Mouse (Mus musculus) cerebellum, adult 2 months (tissue): Measurements from ENCODE around the gene Nrxn3. TPM values are rescaled to one million over a fixed set of nuclear protein-coding genes. Genes with fewer than 3 reads are reported as not detected.

Experiments
- DNase-seq, 2 experiments: peaks; one replicate each; pipeline ENCODE4 v3.0.0; 2021
- H3K27ac ChIP-seq: fragments of 200-500 bp; 2 replicates; pipeline ENCODE4 v1.5.1; 2012; ENCODE audit warnings: low read length, control low read depth, inconsistent platforms; ENCODE audit not compliant: insufficient read depth
- H3K27me3 ChIP-seq: fragments of 200-500 bp; 2 replicates; pipeline ENCODE4 v1.6.1; 2012; ENCODE audit warnings: inconsistent platforms, mild to moderate bottlenecking, low read length, moderate library complexity; ENCODE audit not compliant: control insufficient read depth, insufficient read depth
- H3K4me1 ChIP-seq: fragments of 200-500 bp; 2 replicates; pipeline ENCODE4 v1.6.1; 2011; ENCODE audit warnings: low read length; ENCODE audit not compliant: control insufficient read depth, insufficient read depth
- H3K4me3 ChIP-seq: fragments of 200-500 bp; replicated peaks from 2 replicates; pipeline ENCODE3; 2011; ENCODE audit warnings: mild to moderate bottlenecking, low read depth, low read length, control low read depth; ENCODE audit not compliant: insufficient read depth
- CTCF ChIP-seq: fragments of 200-500 bp; IDR thresholded peaks from 2 replicates; pipeline ENCODE4 v1.5.1; 2011; ENCODE audit warnings: low read depth, mild to moderate bottlenecking, control low read depth, low read length, moderate library complexity, borderline replicate concordance; ENCODE audit not compliant: insufficient read depth
- POLR2A ChIP-seq: fragments of 200-500 bp; IDR thresholded peaks from 2 replicates; pipeline ENCODE4 v1.6.1; 2011; ENCODE audit warnings: low read length, control low read depth, borderline replicate concordance; ENCODE audit not compliant: insufficient read depth
- WGBS: fragments of 180-500 bp; shearing (Covaris S2); methylation state at CpG from one replicate; pipeline ENCODE4 v1.1.7; 2018; 5-methylcytosine and 5-hydroxymethylcytosine counted together
- polyA plus RNA-seq: library from polyadenylated mRNA; depleted of rRNA; stranded (reverse); fragments of >200 nt; gene quantifications from 2 replicates; pipeline ENCODE4 v1.2.3, GENCODE M21; 2012

Gene Nrxn3
- polyA plus RNA-seq, 1 experiment, result 101 TPM

GRCm38 (mm10) chr12:89953649-89954048 is 1231.0 kb downstream of the Nrxn3 start:
- no peak for DNase-seq
- TF ChIP-seq POLR2A (no peak), CTCF (no peak)
- 68% methylated on average over 3 of the region's 3 CpGs for WGBS
- Histone ChIP-seq H3K4me3 (no peak overlapping the region), H3K4me1 (peaks cover 26% of the 10 kb centered on the region; the same call in 1 of the 2 replicates), H3K27me3 (no peaks in the 10 kb centered on the region), H3K27ac (no peak overlapping the region)

DNA sequence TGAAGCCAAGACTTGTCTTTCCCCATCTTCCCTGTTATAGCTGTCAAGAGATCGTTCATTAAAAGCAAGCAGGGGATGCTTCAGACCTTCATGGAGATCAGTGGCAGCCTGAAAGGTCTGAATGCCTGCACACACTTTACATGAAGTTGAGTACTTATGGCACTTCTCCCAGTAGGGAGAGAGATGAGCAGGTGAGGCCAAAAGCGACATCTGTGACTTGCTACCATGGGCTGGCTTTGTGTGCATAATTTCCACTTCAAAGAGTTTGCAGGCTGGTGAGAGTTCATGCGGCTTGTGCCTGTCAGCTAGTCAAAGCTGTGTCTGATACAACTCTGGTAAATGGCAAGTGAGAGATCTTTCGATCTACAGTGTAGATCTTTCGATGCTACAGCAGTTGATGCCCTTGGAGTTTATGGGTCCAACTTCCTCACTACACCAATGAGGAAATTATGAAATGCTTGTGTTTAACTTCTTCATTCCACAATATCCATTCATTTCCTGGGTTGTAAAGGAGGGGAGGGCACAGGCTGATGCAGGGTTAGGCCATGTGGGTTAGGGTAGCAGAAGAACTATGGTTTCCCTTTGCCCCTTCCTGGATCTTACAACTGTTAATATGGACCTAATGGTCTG is 1231.9 kb downstream of the Nrxn3 start:
- Histone ChIP-seq H3K4me1 (peaks cover 26% of the 10 kb centered on the region; the same call in 1 of the 2 replicates), H3K4me3 (no peak overlapping the region), H3K27me3 (no peaks in the 10 kb centered on the region), H3K27ac (peak overlapping the region; percentile 42; the same call in 1 of the 2 replicates)
- 10% methylated on average over 5 of the region's 5 CpGs for WGBS
- no peak for TF ChIP-seq POLR2A
- TF ChIP-seq CTCF, result no peak
- DNase-seq, result peak; percentile 77 to 92

DNA sequence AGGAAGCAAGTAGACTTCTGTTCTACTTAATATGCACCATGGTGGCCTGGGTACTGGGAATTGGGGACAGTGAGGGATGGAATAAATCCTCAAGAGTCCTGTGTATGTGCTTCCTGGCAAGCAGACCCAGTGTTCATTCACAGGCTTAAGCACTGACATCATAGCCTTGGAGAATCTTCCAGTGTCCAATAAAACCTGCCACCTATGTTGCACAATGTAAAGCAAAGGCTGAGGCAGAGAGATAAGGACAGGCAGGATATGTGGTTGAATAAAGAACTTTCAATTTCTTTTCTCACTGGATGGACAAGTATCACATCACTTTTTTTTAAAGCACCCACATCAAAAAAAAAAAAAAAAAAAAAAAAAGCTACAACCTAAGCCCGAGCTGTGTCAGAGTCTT is 1240.4 kb downstream of the Nrxn3 start:
- Histone ChIP-seq H3K4me3 (no peak overlapping the region), H3K27ac (no peak overlapping the region), H3K4me1 (no peaks in the 10 kb centered on the region; the same call in 1 of the 2 replicates), H3K27me3 (no peaks in the 10 kb centered on the region)
- DNase-seq, result no peak
- 27% methylated on average over 1 of the region's 1 CpGs for WGBS
- TF ChIP-seq POLR2A (no peak), CTCF (no peak)

- H3K4me1 ChIP-seq, result peaks cover 8% of the 10 kb centered on the region; the same call in 1 of the 2 replicates
- WGBS, result 97% methylated on average over 4 of the region's 4 CpGs
- DNase-seq, result no peak
- H3K27me3 ChIP-seq, result no peaks in the 10 kb centered on the region
- no peak overlapping the region for H3K27ac ChIP-seq
- TF ChIP-seq CTCF, result no peak
- TF ChIP-seq POLR2A, result no peak
- no peak overlapping the region for H3K4me3 ChIP-seq
Measured at GRCm38 (mm10) chr12:89976648-89977047, 1254.0 kb downstream of the Nrxn3 start.

DNA sequence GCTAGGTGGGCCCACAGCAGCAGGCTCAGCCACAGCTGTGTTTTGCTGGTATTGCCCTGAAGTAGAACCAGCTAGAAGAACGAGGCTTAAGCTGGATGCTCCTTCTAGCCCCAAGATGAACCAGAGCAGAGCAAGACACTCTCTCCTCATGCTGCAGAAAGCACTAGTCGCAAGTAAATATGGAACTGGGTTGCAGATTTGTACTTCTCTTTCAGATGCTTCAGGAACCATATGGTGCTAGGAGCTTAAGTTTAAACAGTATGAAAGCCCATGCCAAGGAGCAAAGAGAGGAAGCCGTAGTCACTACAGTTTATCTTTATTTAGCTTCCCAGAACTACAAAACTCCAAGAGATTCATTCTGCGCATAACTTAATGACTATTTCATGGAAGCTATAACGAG is 1254.8 kb downstream of the Nrxn3 start:
- Histone ChIP-seq H3K4me1 (peaks cover 9% of the 10 kb centered on the region; the same call in 1 of the 2 replicates), H3K27me3 (no peaks in the 10 kb centered on the region), H3K4me3 (no peak overlapping the region), H3K27ac (peak overlapping the region; percentile 86; the same call in 1 of the 2 replicates)
- no peak for TF ChIP-seq POLR2A
- no peak for TF ChIP-seq CTCF
- WGBS, result 46% methylated on average over 5 of the region's 5 CpGs
- peak in 1 of 2 experiments; percentile 32 for DNase-seq

DNA sequence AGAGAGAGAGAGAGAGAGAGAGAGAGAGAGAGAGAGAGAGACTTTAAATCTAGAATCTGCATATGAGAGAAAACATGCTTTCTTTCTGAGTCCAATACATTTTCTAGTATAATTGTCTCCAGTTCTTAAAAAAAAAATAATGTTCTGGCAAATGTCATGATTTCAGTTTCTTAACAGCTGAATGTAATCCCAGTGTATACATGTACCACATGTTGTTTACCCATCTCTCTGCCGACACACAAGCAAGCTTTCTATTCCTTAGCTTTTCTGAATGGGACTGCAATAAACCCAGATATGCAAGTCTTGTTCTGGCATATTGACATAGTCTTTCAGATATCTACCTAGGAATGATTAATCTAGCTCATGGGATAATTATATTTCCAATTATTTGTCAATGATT is 1256.5 kb downstream of the Nrxn3 start:
- DNase-seq, result no peak
- Histone ChIP-seq H3K27me3 (no peaks in the 10 kb centered on the region), H3K4me1 (peaks cover 10% of the 10 kb centered on the region; the same call in 1 of the 2 replicates), H3K27ac (no peak overlapping the region), H3K4me3 (no peak overlapping the region)
- TF ChIP-seq POLR2A (no peak), CTCF (no peak)
- 76% methylated on average over 1 of the region's 1 CpGs for WGBS

DNA sequence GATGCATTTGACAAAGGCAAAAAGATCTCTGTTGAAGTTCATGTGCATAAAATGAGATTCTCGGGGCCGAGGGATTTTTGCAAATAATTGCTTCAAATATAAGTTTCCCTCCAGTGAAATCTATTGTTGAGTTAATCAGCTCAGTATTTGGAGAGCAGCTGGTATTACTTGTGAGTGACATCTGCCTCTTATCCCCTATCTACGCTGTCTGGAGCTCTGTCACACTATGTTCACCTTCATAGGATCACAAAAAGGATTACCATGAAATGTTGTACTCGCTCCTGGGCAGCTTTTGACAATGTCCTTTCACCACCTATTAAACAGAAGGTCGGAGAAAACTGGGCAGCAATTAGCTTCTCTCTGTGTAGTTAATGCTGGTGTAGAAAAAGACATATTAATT is 1259.8 kb downstream of the Nrxn3 start:
- Histone ChIP-seq H3K27me3 (no peaks in the 10 kb centered on the region), H3K27ac (no peak overlapping the region; the same call in 1 of the 2 replicates), H3K4me3 (no peak overlapping the region), H3K4me1 (peaks cover 8% of the 10 kb centered on the region; the same call in 1 of the 2 replicates)
- peak in 1 of 2 experiments; percentile 20 for DNase-seq
- TF ChIP-seq CTCF (no peak), POLR2A (no peak)
- 49% methylated on average over 5 of the region's 5 CpGs for WGBS

- Histone ChIP-seq H3K4me3 (no peak overlapping the region), H3K27ac (0 out of 2 replicates have a peak overlapping the region, but pooled peaks have one; percentile 2), H3K27me3 (no peaks in the 10 kb centered on the region), H3K4me1 (peaks cover 7% of the 10 kb centered on the region; the same call in 1 of the 2 replicates)
- peak; percentile 69 to 88 for DNase-seq
- no peak for TF ChIP-seq POLR2A
- TF ChIP-seq CTCF, result no peak; the same call in 1 of the 2 replicates
Measured at GRCm38 (mm10) chr12:89983399-89983798, 1260.7 kb downstream of the Nrxn3 start.
